Mouse (Mus musculus): ENCODE measurements around the gene Mturn.

DNA sequence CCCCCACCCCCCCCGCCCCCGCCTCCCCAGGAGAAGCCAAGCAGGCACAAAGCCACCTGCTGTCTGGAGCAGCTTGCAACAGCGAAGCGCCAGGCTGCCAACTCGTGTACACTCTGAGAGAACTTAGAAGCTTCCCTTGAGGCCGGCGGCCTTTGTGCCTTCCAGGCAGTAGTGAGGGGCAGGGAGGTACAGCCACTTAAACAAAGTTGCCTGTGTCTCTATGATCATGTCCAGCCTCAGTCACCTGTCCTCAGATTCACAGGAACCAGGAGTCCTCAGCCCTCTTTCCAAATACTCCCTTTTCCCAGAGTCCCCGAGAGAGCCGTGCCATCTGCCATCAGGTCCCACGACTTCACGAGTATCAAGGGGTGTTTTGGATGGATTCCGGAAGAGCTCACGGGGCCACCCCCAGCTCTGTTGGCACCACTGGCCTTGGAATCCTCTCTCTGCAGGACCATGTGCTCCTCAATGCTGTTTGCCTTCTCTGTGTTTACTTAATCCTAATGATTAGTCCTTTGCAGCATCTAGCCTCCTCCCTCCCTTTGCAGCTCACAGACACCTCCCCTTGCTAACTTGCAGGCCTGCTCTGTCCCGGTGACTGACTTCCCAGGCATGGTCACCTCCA, 38.4 kb downstream of the Mturn start:
- TF ChIP-seq CTCF (IDR thresholded peaks at IDR 0.05; ENCODE audit: extremely low read depth, insufficient read depth, insufficient read length, insufficient replicate concordance) (no peak), POLR2A (IDR thresholded peaks at IDR 0.05; ENCODE audit: low read depth, low read length) (no peak)

Measured in spleen, adult 2 months (tissue).